Mouse (Mus musculus): ENCODE measurements around the gene Grid1. TPM values are rescaled to one million over a fixed set of nuclear protein-coding genes. Genes with fewer than 3 reads are reported as not detected.

The Grid1 gene
- polyA plus RNA-seq, 1 experiment from 2014 or later = 2.4 TPM

- Histone ChIP-seq H3K4me1 (no peaks in the 10 kb centered on the region), H3K27ac (no peak overlapping the region), H3K9ac (no peak overlapping the region), H3K4me3 (no peak overlapping the region), H3K9me3 (no peaks in the 10 kb centered on the region), H3K27me3 (replicated peaks) (no peaks in the 10 kb centered on the region), H3K36me3 (no peaks in the 10 kb centered on the region), H3K4me2 (replicated peaks) (no peak overlapping the region)
- WGBS = 89% methylated on average over 10 of the region's 10 CpGs
- no peak for ATAC-seq (ENCODE audit: low FRiP score, low read depth)
These were observed 225.2 kb downstream of the Grid1 start for GRCm38 (mm10) chr14:35044918-35045698.

GRCm38 (mm10) chr14:35049231-35049630 is 229.3 kb downstream of the Grid1 start:
- Histone ChIP-seq H3K9me3 (no peaks in the 10 kb centered on the region), H3K4me1 (no peaks in the 10 kb centered on the region), H3K4me2 (replicated peaks) (no peak overlapping the region), H3K9ac (no peak overlapping the region), H3K36me3 (no peaks in the 10 kb centered on the region), H3K27ac (no peak overlapping the region), H3K4me3 (no peak overlapping the region), H3K27me3 (replicated peaks) (no peaks in the 10 kb centered on the region)
- 89% methylated on average over 8 of the region's 8 CpGs for WGBS
- ATAC-seq (ENCODE audit: low FRiP score, low read depth) = no peak

- H3K4me2 ChIP-seq (replicated peaks) = no peak overlapping the region
- 65% methylated on average over 3 of the region's 3 CpGs for WGBS
- no peaks in the 10 kb centered on the region for H3K9me3 ChIP-seq
- H3K4me3 ChIP-seq = no peak overlapping the region
- no peaks in the 10 kb centered on the region for H3K27me3 ChIP-seq (replicated peaks)
- H3K9ac ChIP-seq = no peak overlapping the region
- no peaks in the 10 kb centered on the region for H3K36me3 ChIP-seq
- no peaks in the 10 kb centered on the region for H3K4me1 ChIP-seq
- ATAC-seq (ENCODE audit: low FRiP score, low read depth) = no peak
- H3K27ac ChIP-seq = no peak overlapping the region
These were observed 234.2 kb downstream of the Grid1 start for GRCm38 (mm10) chr14:35054139-35054538.

- H3K27ac ChIP-seq = no peak overlapping the region
- 77% methylated on average over 6 of the region's 6 CpGs for WGBS
- ATAC-seq (ENCODE audit: low FRiP score, low read depth) = peak; percentile 84
These were observed 254.7 kb downstream of the Grid1 start for GRCm38 (mm10) chr14:35074636-35075035.

GRCm38 (mm10) chr14:35079954-35080353 is 260.0 kb downstream of the Grid1 start:
- H3K9ac ChIP-seq = no peak overlapping the region
- ATAC-seq (ENCODE audit: low FRiP score, low read depth) = no peak

More at GRCm38 (mm10) chr14:35074636-35075035, 254.7 kb downstream of the Grid1 start:
- Histone ChIP-seq H3K4me3 (no peak overlapping the region), H3K9ac (no peak overlapping the region), H3K9me3 (no peaks in the 10 kb centered on the region), H3K4me2 (replicated peaks) (no peak overlapping the region), H3K27me3 (replicated peaks) (no peaks in the 10 kb centered on the region), H3K4me1 (no peaks in the 10 kb centered on the region), H3K36me3 (no peaks in the 10 kb centered on the region)

GRCm38 (mm10) chr14:35092646-35093045 is 272.7 kb downstream of the Grid1 start:
- no peak overlapping the region for H3K27ac ChIP-seq
- H3K4me2 ChIP-seq (replicated peaks) = no peak overlapping the region
- H3K4me1 ChIP-seq = peaks cover 8% of the 10 kb centered on the region; the same call in 1 of the 2 replicates
- H3K9ac ChIP-seq = no peak overlapping the region
- no peak for ATAC-seq (ENCODE audit: low FRiP score, low read depth)
- no peaks in the 10 kb centered on the region for H3K36me3 ChIP-seq
- no peaks in the 10 kb centered on the region for H3K27me3 ChIP-seq (replicated peaks)
- H3K9me3 ChIP-seq = no peaks in the 10 kb centered on the region
- 92% methylated on average over 4 of the region's 4 CpGs for WGBS
- no peak overlapping the region for H3K4me3 ChIP-seq

More at GRCm38 (mm10) chr14:35079954-35080353, 260.0 kb downstream of the Grid1 start:
- Histone ChIP-seq H3K4me1 (no peaks in the 10 kb centered on the region), H3K27ac (no peak overlapping the region), H3K9me3 (no peaks in the 10 kb centered on the region), H3K36me3 (no peaks in the 10 kb centered on the region), H3K27me3 (replicated peaks) (no peaks in the 10 kb centered on the region), H3K4me3 (no peak overlapping the region), H3K4me2 (replicated peaks) (no peak overlapping the region)
- WGBS = 75% methylated on average over 1 of the region's 1 CpGs

GRCm38 (mm10) chr14:35093561-35094186 is 273.8 kb downstream of the Grid1 start:
- no peaks in the 10 kb centered on the region for H3K36me3 ChIP-seq
- H3K9me3 ChIP-seq = no peaks in the 10 kb centered on the region
- H3K4me3 ChIP-seq = no peak overlapping the region
- no peak overlapping the region for H3K4me2 ChIP-seq (replicated peaks)
- no peak overlapping the region for H3K9ac ChIP-seq
- peak; percentile 57 for ATAC-seq (ENCODE audit: low FRiP score, low read depth)
- H3K27ac ChIP-seq = no peak overlapping the region
- no peaks in the 10 kb centered on the region for H3K27me3 ChIP-seq (replicated peaks)
- WGBS = 65% methylated on average over 6 of the region's 6 CpGs
- H3K4me1 ChIP-seq = peaks cover 8% of the 10 kb centered on the region; the same call in 1 of the 2 replicates

GRCm38 (mm10) chr14:35095506-35096059 is 275.7 kb downstream of the Grid1 start:
- H3K9ac ChIP-seq = no peak overlapping the region
- ATAC-seq (ENCODE audit: low FRiP score, low read depth) = no peak
- no peaks in the 10 kb centered on the region for H3K27me3 ChIP-seq (replicated peaks)
- 35% methylated on average over 9 of the region's 9 CpGs for WGBS
- H3K4me1 ChIP-seq = peaks cover 8% of the 10 kb centered on the region; the same call in 1 of the 2 replicates
- no peak overlapping the region for H3K4me3 ChIP-seq
- H3K36me3 ChIP-seq = no peaks in the 10 kb centered on the region
- no peak overlapping the region for H3K4me2 ChIP-seq (replicated peaks)
- H3K9me3 ChIP-seq = no peaks in the 10 kb centered on the region
- H3K27ac ChIP-seq = no peak overlapping the region

- no peak for ATAC-seq (ENCODE audit: low FRiP score, low read depth)
- H3K4me1 ChIP-seq = peaks cover 8% of the 10 kb centered on the region; the same call in 1 of the 2 replicates
- WGBS = 78% methylated on average over 4 of the region's 4 CpGs
- H3K4me3 ChIP-seq = no peak overlapping the region
- no peaks in the 10 kb centered on the region for H3K9me3 ChIP-seq
- no peak overlapping the region for H3K9ac ChIP-seq
- H3K27ac ChIP-seq = no peak overlapping the region
- no peaks in the 10 kb centered on the region for H3K36me3 ChIP-seq
- H3K27me3 ChIP-seq (replicated peaks) = no peaks in the 10 kb centered on the region
- H3K4me2 ChIP-seq (replicated peaks) = no peak overlapping the region
These were observed 276.2 kb downstream of the Grid1 start for GRCm38 (mm10) chr14:35096085-35096484.

- Histone ChIP-seq H3K4me1 (peaks cover 8% of the 10 kb centered on the region; the same call in 1 of the 2 replicates), H3K27ac (no peak overlapping the region), H3K4me3 (no peak overlapping the region), H3K4me2 (replicated peaks) (no peak overlapping the region), H3K9me3 (no peaks in the 10 kb centered on the region), H3K9ac (no peak overlapping the region), H3K27me3 (replicated peaks) (no peaks in the 10 kb centered on the region), H3K36me3 (no peaks in the 10 kb centered on the region)
- ATAC-seq (ENCODE audit: low FRiP score, low read depth) = no peak
- WGBS = 85% methylated on average over 5 of the region's 5 CpGs
These were observed 277.3 kb downstream of the Grid1 start for GRCm38 (mm10) chr14:35097166-35097565.

- H3K4me3 ChIP-seq = no peak overlapping the region
- WGBS = 85% methylated on average over 5 of the region's 5 CpGs
- H3K4me1 ChIP-seq = no peaks in the 10 kb centered on the region
- H3K36me3 ChIP-seq = no peaks in the 10 kb centered on the region
- no peaks in the 10 kb centered on the region for H3K27me3 ChIP-seq (replicated peaks)
- H3K9ac ChIP-seq = no peak overlapping the region
- H3K27ac ChIP-seq = no peak overlapping the region
- no peaks in the 10 kb centered on the region for H3K9me3 ChIP-seq
- ATAC-seq (ENCODE audit: low FRiP score, low read depth) = no peak
- H3K4me2 ChIP-seq (replicated peaks) = no peak overlapping the region
These were observed 283.8 kb downstream of the Grid1 start for GRCm38 (mm10) chr14:35103639-35104210.

GRCm38 (mm10) chr14:35107596-35107995 is 287.7 kb downstream of the Grid1 start:
- no peaks in the 10 kb centered on the region for H3K27me3 ChIP-seq (replicated peaks)
- H3K36me3 ChIP-seq = no peaks in the 10 kb centered on the region
- no peak overlapping the region for H3K4me2 ChIP-seq (replicated peaks)
- H3K4me3 ChIP-seq = no peak overlapping the region
- H3K4me1 ChIP-seq = peaks cover 5% of the 10 kb centered on the region; the same call in 1 of the 2 replicates
- 87% methylated on average over 3 of the region's 3 CpGs for WGBS
- no peak for ATAC-seq (ENCODE audit: low FRiP score, low read depth)
- H3K9ac ChIP-seq = no peak overlapping the region
- H3K9me3 ChIP-seq = no peaks in the 10 kb centered on the region
- H3K27ac ChIP-seq = no peak overlapping the region

All from neural tube, embryonic 12.5 days (tissue).